Mouse (Mus musculus) heart, embryonic 10.5 days (tissue): ENCODE results near the gene Srrm3. TPM values are rescaled to one million over a fixed set of nuclear protein-coding genes. Genes with fewer than 3 reads are reported as not detected.

ENCODE experiments used
- DNase-seq: peaks from one replicate; pipeline ENCODE4 v3.0.0-alpha.2; 2017; ENCODE audit warnings: low spot score
- H3K27ac ChIP-seq: fragments of 300-500 bp; sonication (generic); 2 replicates; pipeline ENCODE4 v1.5.1; 2016; ENCODE audit warnings: mild to moderate bottlenecking
- H3K27me3 ChIP-seq: fragments of 300-500 bp; sonication (generic); 2 replicates; pipeline ENCODE4 v1.6.1; 2016; ENCODE audit warnings: mild to moderate bottlenecking; ENCODE audit not compliant: poor library complexity, insufficient read depth, severe bottlenecking
- H3K36me3 ChIP-seq: fragments of 300-500 bp; sonication (generic); 2 replicates; pipeline ENCODE4 v1.6.1; 2016; ENCODE audit warnings: mild to moderate bottlenecking, moderate library complexity
- H3K4me1 ChIP-seq: fragments of 300-500 bp; sonication (generic); 2 replicates; pipeline ENCODE4 v1.6.1; 2016; ENCODE audit warnings: mild to moderate bottlenecking
- H3K4me3 ChIP-seq: fragments of 300-500 bp; sonication (generic); 2 replicates; pipeline ENCODE4 v1.5.1; 2016; ENCODE audit warnings: mild to moderate bottlenecking, moderate library complexity
- H3K9me3 ChIP-seq: fragments of 300-500 bp; sonication (generic); 2 replicates; pipeline ENCODE4 v1.6.1; 2016; ENCODE audit warnings: mild to moderate bottlenecking, moderate library complexity
- WGBS: fragments of 180-500 bp; shearing (Covaris S2); methylation state at CpG from one replicate; pipeline ENCODE4 v1.1.7; 2016; 5-methylcytosine and 5-hydroxymethylcytosine counted together
- polyA plus RNA-seq: library from polyadenylated mRNA; unstranded; fragments of >200 nt; fragmentation: Nextera tagmentation; extraction: Ambion mirVana; gene quantifications from 2 replicates; pipeline ENCODE4 v1.2.1, GENCODE M21; 2016

Gene Srrm3
- polyA plus RNA-seq, 1 experiment from 2014 or later: 0.26 TPM

DNA sequence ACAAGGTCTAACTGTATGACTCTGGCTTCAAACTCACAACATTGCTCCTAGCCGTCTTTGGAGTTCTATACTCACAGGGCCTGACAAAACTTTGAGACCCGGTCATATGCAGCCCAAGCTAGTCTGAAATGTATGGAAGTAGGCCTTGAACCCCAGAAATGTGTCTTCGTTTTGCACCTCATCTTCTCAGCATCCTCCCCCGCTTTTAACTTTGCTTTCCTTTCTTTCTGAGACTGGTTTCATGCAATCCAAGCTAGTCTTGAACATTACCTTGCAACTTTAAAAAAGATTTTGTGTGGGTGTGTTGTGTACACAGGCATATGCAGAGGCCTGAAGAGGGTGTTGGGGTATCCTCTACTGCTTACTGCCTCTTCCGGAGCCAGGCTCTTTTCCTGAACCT, 97.6 kb downstream of the Srrm3 start:
- DNase-seq: no peak
- 64% methylated on average over 5 of the region's 5 CpGs for WGBS
- Histone ChIP-seq H3K4me1 (peaks cover 41% of the 10 kb centered on the region), H3K27ac (0 out of 2 replicates have a peak overlapping the region, but pooled peaks have one; percentile 3), H3K9me3 (no peaks in the 10 kb centered on the region), H3K4me3 (peak overlapping the region; percentile 55; the same call in 1 of the 2 replicates), H3K36me3 (peaks cover 26% of the 10 kb centered on the region), H3K27me3 (no peaks in the 10 kb centered on the region)

DNA sequence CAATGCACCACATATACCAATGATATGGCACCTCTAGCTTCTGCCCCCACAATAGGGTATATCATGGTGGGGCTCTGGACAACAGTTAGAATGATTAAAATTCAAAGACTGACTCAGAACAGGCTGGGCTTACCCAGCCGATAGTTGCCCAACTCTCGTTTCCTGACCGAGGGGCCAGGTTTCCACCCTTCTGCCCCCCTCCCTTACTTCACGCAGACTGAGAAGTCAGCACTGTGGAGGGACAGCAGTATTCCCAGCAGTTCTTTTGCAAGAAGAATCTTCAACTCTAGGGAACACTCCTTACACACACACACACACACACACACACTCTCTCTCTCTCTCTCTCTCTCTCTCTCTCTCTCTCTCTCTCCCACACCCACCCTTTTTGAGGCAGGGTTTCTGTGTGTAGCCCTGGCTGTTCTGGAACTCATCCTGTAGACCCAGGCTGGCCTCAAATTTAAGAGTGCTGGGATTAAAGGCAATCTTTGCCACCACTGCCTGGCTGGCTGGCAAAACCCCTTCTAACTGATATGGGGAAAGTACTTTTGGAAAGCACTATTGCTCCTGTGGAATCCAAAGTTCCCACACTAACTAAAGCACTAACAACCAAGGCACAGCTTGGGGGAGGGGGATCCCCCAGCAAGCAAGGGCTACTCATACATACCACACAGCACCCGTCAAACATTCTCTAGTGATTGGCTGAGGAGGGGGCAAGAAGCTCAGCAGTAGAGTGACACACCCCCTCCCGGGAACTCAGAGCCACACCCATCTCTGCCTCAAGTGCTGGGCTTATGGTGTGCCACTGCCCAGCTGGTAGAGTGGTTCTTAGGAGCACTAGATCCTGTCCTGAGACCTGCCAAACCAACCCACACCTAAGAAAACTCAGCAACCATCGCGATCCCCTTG, 98.9 kb downstream of the Srrm3 start:
- H3K9me3 ChIP-seq: no peaks in the 10 kb centered on the region
- no peaks in the 10 kb centered on the region for H3K27me3 ChIP-seq
- DNase-seq: no peak
- WGBS: 56% methylated on average over 8 of the region's 8 CpGs
- peaks cover 47% of the 10 kb centered on the region for H3K4me1 ChIP-seq
- no peak overlapping the region for H3K4me3 ChIP-seq
- peak overlapping the region; percentile 4; the same call in 1 of the 2 replicates for H3K27ac ChIP-seq
- peaks cover 39% of the 10 kb centered on the region for H3K36me3 ChIP-seq

DNA sequence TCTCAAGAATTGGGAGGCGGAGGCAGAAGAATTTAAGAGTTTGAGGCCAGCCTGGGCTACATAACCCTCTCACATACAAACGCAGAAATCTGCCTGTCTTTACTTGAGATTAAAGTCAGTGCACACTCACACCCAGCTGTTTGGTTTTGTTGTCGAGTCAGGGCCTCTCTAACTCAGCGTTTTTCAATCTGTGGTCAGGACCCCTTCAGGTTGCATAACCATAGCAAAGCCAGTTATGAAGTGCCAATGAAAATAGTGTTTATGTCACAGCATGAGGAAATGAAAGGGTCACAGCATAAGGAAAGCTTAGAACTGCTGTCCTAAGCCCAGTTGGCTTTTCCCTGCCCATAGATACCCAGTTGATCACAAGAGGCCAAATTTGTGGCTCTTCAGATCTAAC, 100.2 kb downstream of the Srrm3 start:
- H3K4me1 ChIP-seq: peaks cover 47% of the 10 kb centered on the region
- DNase-seq: no peak
- H3K36me3 ChIP-seq: peaks cover 51% of the 10 kb centered on the region
- H3K9me3 ChIP-seq: no peaks in the 10 kb centered on the region
- no peak overlapping the region for H3K27ac ChIP-seq
- no peak overlapping the region for H3K4me3 ChIP-seq
- WGBS: 85% methylated on average over 4 of the region's 4 CpGs
- no peaks in the 10 kb centered on the region for H3K27me3 ChIP-seq

GRCm38 (mm10) chr5:135907256-135907655, 100.6 kb downstream of the Srrm3 start:
- 83% methylated on average over 13 of the region's 13 CpGs for WGBS
- no peak overlapping the region for H3K4me3 ChIP-seq
- H3K36me3 ChIP-seq: peaks cover 56% of the 10 kb centered on the region
- H3K9me3 ChIP-seq: no peaks in the 10 kb centered on the region
- H3K4me1 ChIP-seq: peaks cover 47% of the 10 kb centered on the region
- no peaks in the 10 kb centered on the region for H3K27me3 ChIP-seq
- no peak overlapping the region for H3K27ac ChIP-seq
- DNase-seq: no peak

- DNase-seq: no peak
- Histone ChIP-seq H3K27ac (no peak overlapping the region), H3K36me3 (peaks cover 64% of the 10 kb centered on the region), H3K4me3 (no peak overlapping the region), H3K9me3 (no peaks in the 10 kb centered on the region), H3K4me1 (peaks cover 50% of the 10 kb centered on the region), H3K27me3 (no peaks in the 10 kb centered on the region)
- 90% methylated on average over 12 of the region's 12 CpGs for WGBS
Observed at GRCm38 (mm10) chr5:135908185-135908584, 101.5 kb downstream of the Srrm3 start.

- H3K27me3 ChIP-seq: no peaks in the 10 kb centered on the region
- DNase-seq: no peak
- 93% methylated on average over 16 of the region's 16 CpGs for WGBS
- no peak overlapping the region for H3K4me3 ChIP-seq
- no peaks in the 10 kb centered on the region for H3K9me3 ChIP-seq
- H3K27ac ChIP-seq: no peak overlapping the region
- H3K36me3 ChIP-seq: peaks cover 71% of the 10 kb centered on the region
- H3K4me1 ChIP-seq: peaks cover 53% of the 10 kb centered on the region
Observed at GRCm38 (mm10) chr5:135908989-135909388, 102.3 kb downstream of the Srrm3 start.

DNA sequence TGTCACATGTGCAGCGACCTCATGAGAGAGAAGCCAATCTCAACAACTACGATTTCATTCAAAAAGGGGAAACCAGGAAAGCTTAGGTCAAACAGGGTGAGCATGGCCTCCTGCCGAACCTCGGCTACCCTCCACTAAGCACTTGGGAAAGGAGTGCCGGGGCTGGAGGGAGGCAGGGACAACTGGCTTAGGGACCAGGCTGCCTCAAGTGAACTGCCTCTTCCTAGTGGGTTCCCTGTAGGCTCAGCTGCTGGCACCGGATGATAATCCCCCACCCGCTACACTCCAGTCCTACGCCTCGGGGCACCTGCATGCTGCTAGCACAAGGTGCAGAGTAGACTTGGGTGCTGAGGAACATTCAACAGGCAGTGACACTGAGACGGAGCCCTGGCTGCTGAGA, 103.0 kb downstream of the Srrm3 start:
- Histone ChIP-seq H3K4me3 (no peak overlapping the region), H3K27ac (no peak overlapping the region), H3K36me3 (peaks cover 73% of the 10 kb centered on the region), H3K27me3 (no peaks in the 10 kb centered on the region), H3K4me1 (peaks cover 53% of the 10 kb centered on the region), H3K9me3 (no peaks in the 10 kb centered on the region)
- WGBS: 89% methylated on average over 10 of the region's 10 CpGs
- no peak for DNase-seq

- DNase-seq: no peak
- Histone ChIP-seq H3K4me1 (peaks cover 54% of the 10 kb centered on the region), H3K9me3 (no peaks in the 10 kb centered on the region), H3K4me3 (no peak overlapping the region), H3K27me3 (no peaks in the 10 kb centered on the region), H3K36me3 (peaks cover 76% of the 10 kb centered on the region), H3K27ac (no peak overlapping the region)
- 93% methylated on average over 25 of the region's 25 CpGs for WGBS
Observed at GRCm38 (mm10) chr5:135910813-135911212, 104.1 kb downstream of the Srrm3 start.

GRCm38 (mm10) chr5:135911633-135912220, 105.0 kb downstream of the Srrm3 start:
- Histone ChIP-seq H3K27ac (no peak overlapping the region), H3K27me3 (no peaks in the 10 kb centered on the region), H3K9me3 (no peaks in the 10 kb centered on the region), H3K4me1 (peaks cover 53% of the 10 kb centered on the region), H3K4me3 (no peak overlapping the region), H3K36me3 (peaks cover 81% of the 10 kb centered on the region)
- 83% methylated on average over 11 of the region's 11 CpGs for WGBS
- DNase-seq: no peak

DNA sequence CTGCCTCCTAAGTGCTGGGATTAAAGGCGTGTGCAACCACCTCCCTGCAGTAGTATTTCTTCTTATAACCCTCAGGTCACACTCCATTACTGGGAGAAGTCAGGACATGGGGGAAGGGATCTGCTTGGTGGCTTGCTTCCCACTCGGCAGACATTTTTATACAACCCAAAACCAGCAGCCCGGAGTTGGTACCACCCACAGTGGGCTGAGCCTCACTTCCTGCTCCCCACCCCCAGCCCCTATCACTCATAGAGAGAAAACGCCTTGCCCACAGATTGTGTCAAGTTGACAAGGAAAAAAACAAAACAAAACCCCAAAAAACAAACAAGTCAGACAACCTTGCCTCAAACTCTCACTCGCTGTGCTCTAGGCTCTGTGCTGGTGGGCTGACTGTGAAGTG, 106.5 kb downstream of the Srrm3 start:
- DNase-seq: no peak
- Histone ChIP-seq H3K36me3 (peaks cover 84% of the 10 kb centered on the region), H3K4me3 (no peak overlapping the region), H3K4me1 (peaks cover 49% of the 10 kb centered on the region), H3K27ac (peak overlapping the region; percentile 69; the same call in 1 of the 2 replicates), H3K9me3 (no peaks in the 10 kb centered on the region), H3K27me3 (no peaks in the 10 kb centered on the region)
- WGBS: 68% methylated on average over 5 of the region's 5 CpGs

GRCm38 (mm10) chr5:135914156-135914555, 107.5 kb downstream of the Srrm3 start:
- DNase-seq: peak; percentile 90
- H3K36me3 ChIP-seq: peaks cover 88% of the 10 kb centered on the region

GRCm38 (mm10) chr5:135916051-135916565, 109.4 kb downstream of the Srrm3 start:
- Histone ChIP-seq H3K27me3 (no peaks in the 10 kb centered on the region), H3K4me3 (no peak overlapping the region), H3K27ac (no peak overlapping the region), H3K36me3 (peaks cover 87% of the 10 kb centered on the region), H3K4me1 (peaks cover 37% of the 10 kb centered on the region), H3K9me3 (no peaks in the 10 kb centered on the region)
- 79% methylated on average over 6 of the region's 6 CpGs for WGBS
- DNase-seq: no peak

More at GRCm38 (mm10) chr5:135914156-135914555, 107.5 kb downstream of the Srrm3 start:
- H3K4me3 ChIP-seq: peak overlapping the region; percentile 37
- H3K9me3 ChIP-seq: no peaks in the 10 kb centered on the region
- no peaks in the 10 kb centered on the region for H3K27me3 ChIP-seq
- WGBS: 37% methylated on average over 6 of the region's 6 CpGs
- H3K27ac ChIP-seq: peak overlapping the region; percentile 69
- H3K4me1 ChIP-seq: peaks cover 45% of the 10 kb centered on the region

DNA sequence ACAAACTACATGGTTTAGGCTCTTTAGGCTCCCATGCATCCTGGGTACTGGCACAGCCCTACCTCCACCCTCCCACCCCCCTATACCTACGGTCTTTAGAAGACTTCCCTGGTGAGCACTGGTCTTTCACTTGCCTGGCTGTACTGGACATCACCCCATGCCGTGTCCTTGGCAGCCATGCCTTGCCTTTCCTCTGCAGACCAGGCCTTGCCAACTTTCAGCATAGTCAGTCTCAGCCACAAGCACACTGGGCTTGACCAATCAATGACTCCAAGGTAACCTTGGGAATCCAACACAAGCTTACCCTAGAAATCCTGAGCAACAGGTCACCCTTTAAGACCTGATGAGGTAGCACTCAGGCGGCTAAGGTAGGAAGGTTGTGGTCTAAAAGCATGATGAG, 109.9 kb downstream of the Srrm3 start:
- H3K4me1 ChIP-seq: peaks cover 37% of the 10 kb centered on the region

More for the DNA sequence above, 109.9 kb downstream of the Srrm3 start:
- WGBS: 88% methylated on average over 3 of the region's 3 CpGs
- no peak overlapping the region for H3K4me3 ChIP-seq
- no peaks in the 10 kb centered on the region for H3K9me3 ChIP-seq
- no peak for DNase-seq
- H3K36me3 ChIP-seq: peaks cover 87% of the 10 kb centered on the region
- no peak overlapping the region for H3K27ac ChIP-seq
- H3K27me3 ChIP-seq: no peaks in the 10 kb centered on the region
